Mouse (Mus musculus) ES-E14 (cell line): ENCODE results near the gene 1810046K07Rik.

Experiments used
- MAFK ChIP-seq: IDR thresholded peaks from 2 replicates; pipeline ENCODE4 v1.6.1; 2014; ENCODE audit warnings: mild to moderate bottlenecking, low read depth, low read length, inconsistent platforms; ENCODE audit not compliant: insufficient read depth
- ZC3H11A ChIP-seq: IDR thresholded peaks from 2 replicates; pipeline ENCODE4 v1.6.1; 2012; ENCODE audit warnings: low read depth, mild to moderate bottlenecking, inconsistent platforms, low read length, borderline replicate concordance

GRCm38 (mm10) chr9:51273581-51274154 is 55.0 kb downstream of the 1810046K07Rik start:
- TF ChIP-seq ZC3H11A: no peak
- no peak for TF ChIP-seq MAFK
